Mouse (Mus musculus): ENCODE data around the gene 1300017J02Rik.

DNA sequence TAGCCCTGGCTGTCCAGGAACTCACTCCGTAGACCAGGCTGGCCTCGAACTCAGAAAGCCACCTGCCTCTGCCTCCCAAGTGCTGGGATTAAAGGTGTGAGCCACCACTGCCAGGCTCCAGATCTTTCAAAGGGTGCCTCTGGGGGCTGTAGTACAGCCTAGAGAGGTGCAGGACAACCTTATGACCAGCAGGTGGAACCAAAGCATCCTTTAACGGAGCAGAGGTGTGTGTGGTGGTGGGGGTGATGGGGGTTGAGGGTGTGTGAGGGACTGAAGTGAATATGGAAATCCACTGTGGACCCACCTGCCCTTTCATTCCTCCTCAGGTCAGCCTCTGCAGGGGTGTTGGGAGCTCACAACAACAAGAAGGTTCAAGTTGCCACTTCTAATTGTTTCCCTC, 79.4 kb downstream of the 1300017J02Rik start:
- TF ChIP-seq POLR2A (IDR thresholded peaks at IDR 0.05; ENCODE audit: borderline replicate concordance, low read depth, low read length): no peak
- peak; percentile 57; the same call in 1 of the 2 replicates for TF ChIP-seq CTCF (IDR thresholded peaks at IDR 0.05; ENCODE audit: low read depth, low read length)
